Mouse (Mus musculus) forebrain, embryonic 12.5 days (tissue): ENCODE data around the gene Mvb12a. TPM values are rescaled to one million over a fixed set of nuclear protein-coding genes. Genes with fewer than 3 reads are reported as not detected.

ENCODE experiments used
- ATAC-seq: fragments of 200-750 bp; cut with Nextera tagmentation; 2 replicates; pipeline ENCODE4 v1.8.0; 2017; ENCODE audit warnings: moderate TSS enrichment; ENCODE audit not compliant: low FRiP score
- H3K27ac ChIP-seq: fragments of 300-500 bp; sonication (generic); 2 replicates; pipeline ENCODE4 v1.5.1; 2016; ENCODE audit warnings: mild to moderate bottlenecking
- H3K27me3 ChIP-seq: fragments of 300-500 bp; sonication (generic); 2 replicates; pipeline ENCODE4 v1.6.1; 2016; ENCODE audit warnings: mild to moderate bottlenecking
- H3K36me3 ChIP-seq: fragments of 300-500 bp; sonication (generic); replicated peaks from 2 replicates; pipeline ENCODE4 v1.6.1; 2016; ENCODE audit warnings: mild to moderate bottlenecking
- H3K4me1 ChIP-seq: fragments of 300-500 bp; sonication (generic); 2 replicates; pipeline ENCODE4 v1.6.1; 2016
- H3K4me2 ChIP-seq: fragments of 300-500 bp; sonication (generic); 2 replicates; pipeline ENCODE4 v1.6.1; 2016; ENCODE audit warnings: mild to moderate bottlenecking, moderate library complexity
- H3K4me3 ChIP-seq: fragments of 300-500 bp; sonication (generic); replicated peaks from 2 replicates; pipeline ENCODE4 v1.5.1; 2016; ENCODE audit warnings: mild to moderate bottlenecking
- H3K9ac ChIP-seq: fragments of 300-500 bp; sonication (generic); 2 replicates; pipeline ENCODE4 v1.6.1; 2016; ENCODE audit warnings: mild to moderate bottlenecking
- H3K9me3 ChIP-seq: fragments of 300-500 bp; sonication (generic); 2 replicates; pipeline ENCODE4 v1.6.1; 2016
- WGBS: fragments of 180-500 bp; shearing (Covaris S2); methylation state at CpG from one replicate; pipeline ENCODE4 v1.1.7; 2016; 5-methylcytosine and 5-hydroxymethylcytosine counted together
- polyA plus RNA-seq: library from polyadenylated mRNA; unstranded; fragments of >200 nt; fragmentation: Nextera tagmentation; extraction: Ambion mirVana; gene quantifications from 2 replicates; pipeline ENCODE4 v1.2.1, GENCODE M21; 2016

Mvb12a gene
- 48.1 and 52.1 TPM in 2 replicates for polyA plus RNA-seq

GRCm38 (mm10) chr8:71542632-71543343 is at the start of gene Mvb12a:
Gene Mvb12a, plus strand, starts transcription at chr8:71542922.
- Histone ChIP-seq H3K9me3 (no peaks in the 10 kb centered on the region), H3K36me3 (peaks cover 25% of the 10 kb centered on the region), H3K4me3 (peak within 1 kb of the TSS; percentile 84), H3K4me1 (peaks cover 10% of the 10 kb centered on the region), H3K27me3 (peaks cover 22% of the 10 kb centered on the region), H3K4me2 (peak within 1 kb of the TSS; percentile 70), H3K27ac (peak within 1 kb of the TSS; percentile 47; the same call in 1 of the 2 replicates), H3K9ac (peak within 1 kb of the TSS; percentile 70)
- peak; percentile 97 for ATAC-seq
- under 1% methylated on average over 49 of the region's 55 CpGs for WGBS

DNA sequence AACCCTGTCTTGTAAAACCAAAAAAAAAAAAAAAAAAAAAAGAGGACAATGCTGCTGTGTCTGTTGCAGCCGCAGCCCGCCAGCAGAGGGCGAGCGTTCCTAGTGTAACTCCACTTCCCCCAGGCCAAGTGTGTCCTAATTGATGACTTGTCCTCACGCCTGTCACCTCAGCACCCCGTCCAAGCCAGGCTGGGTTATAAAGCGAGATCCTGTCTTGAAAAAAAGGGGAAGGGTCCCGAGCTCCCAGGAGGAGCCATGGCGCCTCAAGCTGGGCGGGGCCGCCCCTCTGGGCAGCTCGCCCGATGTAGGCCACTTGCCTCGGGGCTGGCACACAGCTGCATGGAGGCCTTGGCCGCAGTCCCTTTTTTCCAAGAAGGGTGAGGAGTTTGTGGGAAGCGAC is 47.7 kb upstream of the Mvb12a start:
- H3K4me1 ChIP-seq: peaks cover 14% of the 10 kb centered on the region
- no peak overlapping the region for H3K9ac ChIP-seq
- no peak overlapping the region for H3K4me3 ChIP-seq
- no peak overlapping the region for H3K27ac ChIP-seq
- no peaks in the 10 kb centered on the region for H3K9me3 ChIP-seq
- H3K4me2 ChIP-seq: no peak overlapping the region
- 0 out of 2 replicates have a peak, but pooled peaks cover 3% of the 10 kb centered on the region for H3K27me3 ChIP-seq
- ATAC-seq: peak; percentile 63
- peaks cover 45% of the 10 kb centered on the region for H3K36me3 ChIP-seq
- WGBS: 34% methylated on average over 16 of the region's 16 CpGs

GRCm38 (mm10) chr8:71495811-71496210 is 46.9 kb upstream of the Mvb12a start:
- 0 out of 2 replicates have a peak overlapping the region, but pooled peaks have one; percentile 17 for H3K9ac ChIP-seq
- H3K4me2 ChIP-seq: no peak overlapping the region
- H3K4me3 ChIP-seq: no peak overlapping the region
- whole genome bisulfite sequencing: 92% methylated on average over 5 of the region's 5 CpGs
- no peak for ATAC-seq
- peaks cover 11% of the 10 kb centered on the region for H3K4me1 ChIP-seq
- H3K36me3 ChIP-seq: peaks cover 40% of the 10 kb centered on the region
- 0 out of 2 replicates have a peak, but pooled peaks cover 3% of the 10 kb centered on the region for H3K27me3 ChIP-seq
- no peaks in the 10 kb centered on the region for H3K9me3 ChIP-seq
- H3K27ac ChIP-seq: no peak overlapping the region

DNA sequence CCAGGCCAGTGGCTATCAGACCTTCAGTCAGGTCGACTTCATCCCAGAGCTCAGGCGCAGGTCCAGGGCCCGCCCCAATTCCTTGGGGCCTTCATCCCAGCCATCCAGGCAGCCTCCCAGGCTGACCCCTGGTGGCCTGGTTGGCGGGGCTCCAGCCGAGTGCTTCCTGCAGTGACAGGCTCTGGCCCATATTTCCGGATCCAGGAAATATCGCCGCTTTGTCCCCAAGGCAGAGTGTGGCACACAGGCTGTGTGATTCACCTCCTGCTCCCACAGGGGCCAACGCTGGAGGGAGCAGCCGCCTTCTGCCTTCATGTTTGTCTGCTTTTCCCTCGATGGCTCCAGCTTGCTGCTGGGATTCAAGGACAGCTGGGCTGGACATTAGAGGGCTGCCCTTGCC is 46.2 kb upstream of the Mvb12a start:
- H3K9ac ChIP-seq: peak overlapping the region; percentile 17; the same call in 1 of the 2 replicates

GRCm38 (mm10) chr8:71497077-71497645 is 45.6 kb upstream of the Mvb12a start:
- no peak for ATAC-seq
- 0 out of 2 replicates have a peak, but pooled peaks cover 3% of the 10 kb centered on the region for H3K27me3 ChIP-seq
- H3K9me3 ChIP-seq: no peaks in the 10 kb centered on the region
- 86% methylated on average over 1 of the region's 1 CpGs for WGBS
- peaks cover 11% of the 10 kb centered on the region for H3K4me1 ChIP-seq
- peaks cover 27% of the 10 kb centered on the region for H3K36me3 ChIP-seq
- H3K4me2 ChIP-seq: no peak overlapping the region
- H3K27ac ChIP-seq: no peak overlapping the region
- no peak overlapping the region for H3K4me3 ChIP-seq
- no peak overlapping the region for H3K9ac ChIP-seq

More for the DNA sequence above, 46.2 kb upstream of the Mvb12a start:
- H3K4me2 ChIP-seq: no peak overlapping the region
- H3K36me3 ChIP-seq: peaks cover 34% of the 10 kb centered on the region
- H3K4me3 ChIP-seq: no peak overlapping the region
- H3K27me3 ChIP-seq: 0 out of 2 replicates have a peak, but pooled peaks cover 3% of the 10 kb centered on the region
- H3K9me3 ChIP-seq: no peaks in the 10 kb centered on the region
- peaks cover 11% of the 10 kb centered on the region for H3K4me1 ChIP-seq
- no peak overlapping the region for H3K27ac ChIP-seq
- ATAC-seq: no peak
- 62% methylated on average over 11 of the region's 11 CpGs for WGBS

- no peak overlapping the region for H3K4me3 ChIP-seq
- no peak for ATAC-seq
- H3K4me1 ChIP-seq: peaks cover 11% of the 10 kb centered on the region
- no peak overlapping the region for H3K4me2 ChIP-seq
- H3K9me3 ChIP-seq: no peaks in the 10 kb centered on the region
- H3K9ac ChIP-seq: no peak overlapping the region
- peaks cover 19% of the 10 kb centered on the region for H3K36me3 ChIP-seq
- 22% methylated on average over 15 of the region's 15 CpGs for WGBS
- H3K27me3 ChIP-seq: 0 out of 2 replicates have a peak, but pooled peaks cover 3% of the 10 kb centered on the region
- H3K27ac ChIP-seq: no peak overlapping the region
These were observed 44.7 kb upstream of the Mvb12a start for GRCm38 (mm10) chr8:71497881-71498501.

DNA sequence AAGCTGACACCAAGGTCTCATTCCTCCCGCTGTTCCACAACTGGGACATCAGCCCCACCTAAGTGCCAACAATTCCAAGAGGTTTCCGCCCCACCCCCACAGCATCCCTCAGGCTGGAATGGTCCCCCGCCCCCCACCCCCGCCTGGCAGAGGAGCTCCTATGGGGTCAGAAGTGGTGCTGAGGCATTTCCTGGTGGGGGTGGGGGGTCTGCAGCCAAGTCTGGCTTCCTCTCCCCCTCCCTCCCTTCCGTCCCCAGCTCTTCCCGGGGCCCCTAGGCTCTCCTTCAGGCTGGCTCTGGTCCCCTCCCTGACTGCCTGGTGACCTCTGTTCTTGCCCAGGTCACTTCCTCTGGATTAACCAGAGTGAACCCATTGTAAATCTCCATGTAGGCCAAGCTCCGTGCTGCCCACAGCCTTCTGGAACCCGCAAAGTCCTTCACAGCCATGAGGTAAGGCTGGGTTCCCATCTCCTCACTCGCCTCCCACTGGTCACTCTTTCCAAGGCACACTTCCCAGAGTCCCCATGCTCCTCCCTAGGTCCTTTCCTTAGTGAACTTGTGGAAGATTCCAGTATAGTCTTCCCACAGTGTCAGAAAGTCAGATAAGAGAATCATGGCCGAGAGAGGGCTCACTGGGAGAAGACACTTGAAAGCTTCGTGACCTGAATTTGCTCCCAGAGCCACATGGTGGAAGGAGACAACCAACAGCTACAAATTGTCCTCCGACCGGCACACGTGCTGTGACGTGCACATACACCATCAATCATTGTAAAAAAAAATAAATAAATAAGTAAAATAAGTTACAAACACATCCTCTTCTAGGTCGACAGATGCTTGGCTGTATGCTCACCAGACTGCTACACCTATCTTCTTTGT is 43.7 kb upstream of the Mvb12a start:
- Histone ChIP-seq H3K27ac (no peak overlapping the region), H3K9ac (no peak overlapping the region), H3K27me3 (0 out of 2 replicates have a peak, but pooled peaks cover 3% of the 10 kb centered on the region), H3K4me2 (no peak overlapping the region), H3K9me3 (no peaks in the 10 kb centered on the region), H3K4me3 (no peak overlapping the region), H3K36me3 (peaks cover 12% of the 10 kb centered on the region), H3K4me1 (peaks cover 11% of the 10 kb centered on the region)
- 53% methylated on average over 16 of the region's 16 CpGs for WGBS
- ATAC-seq: no peak

DNA sequence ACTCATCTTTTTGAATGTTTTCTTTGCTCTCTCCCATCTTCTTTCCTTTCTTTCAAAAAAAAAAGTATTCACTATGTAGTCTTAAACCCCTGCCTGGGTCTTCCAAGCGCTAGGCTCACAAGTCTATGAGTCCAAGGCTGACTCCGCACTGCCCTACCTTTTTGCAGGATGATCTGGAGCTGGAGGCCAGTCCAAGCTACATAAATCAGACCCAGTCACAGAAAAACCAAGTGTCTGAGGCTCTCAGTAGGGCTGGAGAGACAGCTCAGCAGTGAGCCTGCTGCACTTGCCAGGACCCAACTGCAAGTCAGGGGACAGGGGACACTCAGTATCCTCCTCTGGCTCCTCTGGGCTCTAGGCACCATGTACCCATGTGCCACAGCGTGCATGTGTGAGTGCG is 38.4 kb upstream of the Mvb12a start:
- WGBS: 91% methylated on average over 4 of the region's 4 CpGs
- H3K4me1 ChIP-seq: peaks cover 12% of the 10 kb centered on the region
- H3K27me3 ChIP-seq: peaks cover 47% of the 10 kb centered on the region
- H3K36me3 ChIP-seq: no peaks in the 10 kb centered on the region
- ATAC-seq: no peak
- H3K4me2 ChIP-seq: no peak overlapping the region
- H3K9me3 ChIP-seq: no peaks in the 10 kb centered on the region
- no peak overlapping the region for H3K27ac ChIP-seq
- no peak overlapping the region for H3K4me3 ChIP-seq
- no peak overlapping the region for H3K9ac ChIP-seq

DNA sequence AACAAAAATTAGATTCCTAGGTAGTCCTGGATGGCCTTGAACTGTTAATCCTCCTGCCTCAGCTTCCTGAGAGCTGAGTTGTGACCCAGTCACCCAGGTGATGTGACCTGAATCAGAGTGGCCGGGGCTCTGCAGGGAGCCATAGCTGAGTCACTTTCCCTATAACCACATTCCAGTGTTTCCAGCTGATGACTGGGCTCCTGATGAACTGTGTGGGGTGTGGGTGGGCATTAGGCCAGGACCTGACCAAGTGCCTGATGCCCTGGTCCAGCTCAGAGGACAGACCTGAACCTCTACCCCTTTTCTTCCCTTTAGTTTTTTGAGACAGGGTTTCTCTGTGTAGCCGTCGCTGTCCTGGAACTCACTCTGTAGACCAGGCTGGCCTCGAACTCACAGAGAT is 37.4 kb upstream of the Mvb12a start:
- WGBS: 78% methylated on average over 4 of the region's 4 CpGs
- Histone ChIP-seq H3K4me2 (no peak overlapping the region), H3K27me3 (peaks cover 57% of the 10 kb centered on the region)

DNA sequence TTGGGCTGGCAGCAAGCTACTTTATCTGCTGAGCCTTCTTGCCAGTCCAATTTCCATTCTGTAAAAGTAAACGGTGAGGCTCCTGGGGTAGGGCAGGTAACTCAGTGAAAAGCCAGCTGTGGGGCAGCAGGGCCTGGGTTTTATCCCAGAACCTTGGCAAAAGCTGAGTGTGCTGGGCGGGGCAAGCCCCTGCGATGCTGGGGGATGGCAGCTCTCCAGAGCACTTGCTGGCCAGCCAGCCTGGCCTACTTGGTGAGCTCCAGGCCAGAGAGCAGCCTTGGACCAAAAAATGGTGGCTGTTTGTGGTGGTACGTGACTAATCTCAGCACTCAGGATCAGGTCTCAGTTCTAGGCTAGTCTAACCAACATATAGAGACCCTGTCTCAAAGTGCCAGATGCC is 36.7 kb upstream of the Mvb12a start:
- Histone ChIP-seq H3K4me2 (no peak overlapping the region), H3K27ac (no peak overlapping the region), H3K9me3 (no peaks in the 10 kb centered on the region), H3K36me3 (no peaks in the 10 kb centered on the region), H3K4me1 (peaks cover 12% of the 10 kb centered on the region), H3K4me3 (no peak overlapping the region), H3K9ac (no peak overlapping the region), H3K27me3 (peaks cover 64% of the 10 kb centered on the region)
- WGBS: 87% methylated on average over 4 of the region's 4 CpGs
- no peak for ATAC-seq

More for the DNA sequence above, 37.4 kb upstream of the Mvb12a start:
- no peak for ATAC-seq
- Histone ChIP-seq H3K9ac (no peak overlapping the region), H3K4me1 (peaks cover 12% of the 10 kb centered on the region), H3K36me3 (no peaks in the 10 kb centered on the region), H3K4me3 (no peak overlapping the region), H3K27ac (no peak overlapping the region), H3K9me3 (no peaks in the 10 kb centered on the region)

DNA sequence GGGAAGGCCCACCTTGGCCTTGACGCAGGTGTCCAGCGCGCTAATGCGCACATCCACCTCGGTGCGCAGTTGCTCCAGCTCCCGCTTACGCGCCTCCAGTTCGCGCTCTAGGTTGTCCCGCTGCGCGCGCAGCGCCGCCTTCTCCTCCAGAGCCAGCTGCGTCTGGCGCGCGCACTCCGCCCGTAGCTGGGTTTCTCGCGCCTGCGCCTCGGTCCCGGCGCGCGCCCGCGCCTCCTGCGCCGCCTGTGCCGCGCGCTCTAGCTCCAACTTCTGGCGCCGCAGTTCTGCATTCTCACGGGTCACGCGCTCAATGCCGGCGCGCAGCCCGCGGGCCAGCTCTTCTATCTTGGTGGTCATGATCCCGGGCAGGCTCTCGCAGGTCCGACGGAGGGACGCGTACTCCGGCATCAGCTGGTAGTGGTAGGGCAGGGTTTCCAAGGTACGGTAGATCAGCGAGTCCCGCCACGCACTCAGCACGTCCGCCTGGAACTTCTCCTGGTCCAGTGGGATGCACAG is 35.1 kb upstream of the Mvb12a start:
- no peak overlapping the region for H3K9ac ChIP-seq
- under 1% methylated on average over 61 of the region's 61 CpGs for WGBS
- ATAC-seq: peak; percentile 85
- no peak overlapping the region for H3K27ac ChIP-seq
- H3K4me2 ChIP-seq: peak overlapping the region; percentile 65
- H3K4me1 ChIP-seq: peaks cover 12% of the 10 kb centered on the region
- H3K9me3 ChIP-seq: no peaks in the 10 kb centered on the region
- peaks cover 73% of the 10 kb centered on the region for H3K27me3 ChIP-seq
- no peaks in the 10 kb centered on the region for H3K36me3 ChIP-seq
- H3K4me3 ChIP-seq: peak overlapping the region; percentile 42
